28 mouse cellular contexts compared by ENCODE assay signal in the genomic region with DNA sequence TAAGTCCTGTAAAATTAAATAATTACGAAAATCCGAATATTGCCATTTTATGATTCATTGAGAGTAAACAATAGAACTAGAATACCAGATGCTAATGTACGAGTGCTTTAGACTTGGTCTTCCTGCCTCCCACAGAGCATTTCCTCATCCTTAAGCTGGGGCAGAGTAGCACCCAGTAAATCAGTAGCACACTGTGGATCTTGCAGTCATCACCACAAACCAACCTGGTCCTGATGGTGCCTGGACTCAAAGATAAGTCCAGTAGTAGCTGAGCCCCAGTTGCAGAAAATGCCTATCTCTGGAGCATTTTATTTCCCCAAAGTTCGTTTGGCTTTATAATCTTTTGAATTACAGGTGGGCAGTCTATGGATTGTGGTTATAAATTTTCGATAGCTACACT. TPM values are rescaled to one million over a fixed set of nuclear protein-coding genes. Genes with fewer than 3 reads are reported as not detected.
DNase-seq lines count a peak whose midpoint lies in the region; ATAC-seq and TF ChIP-seq lines count a peak whose summit lies in the region.
"Had no signal": no experiment of that assay in that cellular context is flagged by ENCODE, and none has a peak within 500 bp of the region (broad histone marks: within the 10 kb centered on the region; RNA-seq: fewer than 3 reads in every experiment).

No protein-coding gene starts in this region.

- TF ChIP-seq POLR2A in MEL (IDR thresholded peaks at IDR 0.05; ENCODE audit: control insufficient read depth in 1 of 2, insufficient read depth in 1 of 2, low read depth in 1 of 2, low read length in 2 of 2, poor library complexity in 1 of 2) = no peak

- TF ChIP-seq EP300 in MEL (IDR thresholded peaks at IDR 0.05; ENCODE audit: low read depth in 1 of 2, low read length in 2 of 2) = no peak

- H3K9me3 ChIP-seq in midbrain, embryonic 10.5 days (replicated peaks) = no peaks in the 10 kb centered on the region
- H3K9me3 ChIP-seq in midbrain, embryonic 16.5 days (replicated peaks; ENCODE audit: control insufficient read depth, low read length, poor library complexity, severe bottlenecking) = no peaks in the 10 kb centered on the region
- no peaks in the 10 kb centered on the region for H3K9me3 ChIP-seq in MEL (replicated peaks; ENCODE audit: insufficient read depth, low read length)
- H3K9me3 ChIP-seq: embryonic facial prominence, embryonic 10.5 days; embryonic facial prominence, embryonic 13.5 days; forebrain, embryonic 12.5 days; forebrain, embryonic 15.5 days; G1E; heart, embryonic 10.5 days; hindbrain, embryonic 12.5 days; hindbrain, embryonic 15.5 days had no signal

- no peak for ATAC-seq in midbrain, embryonic 16.5 days
- 0 out of 2 replicates have a peak, but pooled peaks have one; percentile 37 for ATAC-seq in megakaryocyte-erythroid progenitor cell, adult 5-6 weeks (replicated peaks; ENCODE audit: low FRiP score, low TSS enrichment, poor library complexity, severe bottlenecking)
- ATAC-seq: activated CD4-positive, CD25-positive, alpha-beta regulatory T cell, adult 4 months; forebrain, embryonic 15.5 days had no signal

- no peak overlapping the region for H3K27ac ChIP-seq in midbrain, embryonic 10.5 days (replicated peaks)
- no peak overlapping the region for H3K27ac ChIP-seq in midbrain, embryonic 16.5 days (ENCODE audit: low read length)
- no peak overlapping the region for H3K27ac ChIP-seq in MEL (ENCODE audit: control insufficient read depth, low read depth, low read length)
- H3K27ac ChIP-seq: embryonic facial prominence, embryonic 10.5 days; embryonic facial prominence, embryonic 13.5 days; forebrain, embryonic 12.5 days; forebrain, embryonic 15.5 days; heart, adult 2 months; heart, embryonic 10.5 days; hindbrain, embryonic 12.5 days; hindbrain, embryonic 15.5 days had no signal

- TF ChIP-seq RAD21 in MEL (IDR thresholded peaks at IDR 0.05; ENCODE audit: low read depth, low read length) = no peak

- no peak for DNase-seq in midbrain, embryonic 10.5 days (ENCODE audit: low spot score)
- peak; percentile 7 for DNase-seq in MEL (ENCODE audit: low read depth, low spot score)
- DNase-seq in ovary, postnatal 36 days (ENCODE audit: low spot score) = no peak
- no peak for DNase-seq in spleen, postnatal 10 days (ENCODE audit: low spot score in 2 of 2)
- DNase-seq: adrenal gland, adult 8-10 months; adrenal gland, postnatal 25 days; B cell, adult 2 months; cerebellum, adult 11-12 months; cerebellum, adult 8-10 months; cerebellum, postnatal 10 days; cerebellum, postnatal 36 days; embryo, embryonic 11 days; gastrocnemius, postnatal 25 days; heart, adult 2 months had no signal

- peaks cover 66% of the 10 kb centered on the region for H3K27me3 ChIP-seq in midbrain, embryonic 10.5 days (ENCODE audit: low read depth, poor library complexity, severe bottlenecking)
- H3K27me3 ChIP-seq in midbrain, embryonic 16.5 days (ENCODE audit: control insufficient read depth, insufficient read depth, low read depth, low read length) = no peaks in the 10 kb centered on the region; the same call in 1 of the 2 replicates
- peaks cover 3 to 5% of the 10 kb centered on the region in 2 experiments for H3K27me3 ChIP-seq in MEL (ENCODE audit: control insufficient read depth in 1 of 2, insufficient read depth in 2 of 2, low read length in 2 of 2)
- H3K27me3 ChIP-seq: CH12.LX; embryonic facial prominence, embryonic 13.5 days; forebrain, embryonic 15.5 days; hindbrain, embryonic 12.5 days; hindbrain, embryonic 15.5 days had no signal

- no peak overlapping the region for H3K9ac ChIP-seq in midbrain, embryonic 16.5 days (ENCODE audit: low read depth, low read length)
- H3K9ac ChIP-seq in MEL (ENCODE audit: control insufficient read depth, low read depth, low read length, poor library complexity, severe bottlenecking) = no peak overlapping the region
- H3K9ac ChIP-seq: embryonic facial prominence, embryonic 13.5 days; forebrain, embryonic 12.5 days; forebrain, embryonic 15.5 days; hindbrain, embryonic 12.5 days; hindbrain, embryonic 15.5 days had no signal

- TF ChIP-seq CTCF in MEL (IDR thresholded peaks at IDR 0.05 in 2 of 3, conservative IDR thresholded peaks at IDR 0.05 in 1 of 3; ENCODE audit: control insufficient read depth in 1 of 3, insufficient read depth in 1 of 3, low read depth in 2 of 3, low read length in 3 of 3, poor library complexity in 1 of 3, severe bottlenecking in 1 of 3) = no peak

- H3K79me2 ChIP-seq in MEL (ENCODE audit: control insufficient read depth, insufficient read depth, low read length, poor library complexity) = no peaks in the 10 kb centered on the region

- H3K36me3 ChIP-seq in midbrain, embryonic 10.5 days = peaks cover 35% of the 10 kb centered on the region
- no peaks in the 10 kb centered on the region for H3K36me3 ChIP-seq in midbrain, embryonic 16.5 days (ENCODE audit: control insufficient read depth, insufficient read depth, low read length)
- H3K36me3 ChIP-seq in MEL (ENCODE audit: control insufficient read depth in 1 of 2, insufficient read depth in 2 of 2, low read length in 2 of 2) = no peaks in the 10 kb centered on the region
- H3K36me3 ChIP-seq: embryonic facial prominence, embryonic 10.5 days; embryonic facial prominence, embryonic 13.5 days; forebrain, embryonic 12.5 days; forebrain, embryonic 15.5 days; G1E; heart, embryonic 10.5 days; hindbrain, embryonic 12.5 days; hindbrain, embryonic 15.5 days had no signal

- no peak overlapping the region for H3K4me2 ChIP-seq in midbrain, embryonic 16.5 days (ENCODE audit: low read length)
- H3K4me2 ChIP-seq: embryonic facial prominence, embryonic 13.5 days; forebrain, embryonic 12.5 days; forebrain, embryonic 15.5 days; hindbrain, embryonic 12.5 days; hindbrain, embryonic 15.5 days had no signal

- 0 out of 2 replicates have a peak overlapping the region, but pooled peaks have one; percentile 2 for H3K4me3 ChIP-seq in midbrain, embryonic 10.5 days
- H3K4me3 ChIP-seq in midbrain, embryonic 16.5 days (ENCODE audit: low read depth, low read length) = no peak overlapping the region
- no peak overlapping the region for H3K4me3 ChIP-seq in MEL (ENCODE audit: control insufficient read depth in 1 of 2, insufficient read depth in 1 of 2, low read depth in 2 of 2, low read length in 2 of 2)
- H3K4me3 ChIP-seq: embryonic facial prominence, embryonic 10.5 days; embryonic facial prominence, embryonic 13.5 days; erythroblast, embryonic 14.5 days; forebrain, embryonic 12.5 days; forebrain, embryonic 15.5 days; heart, adult 2 months; heart, embryonic 10.5 days; hindbrain, embryonic 12.5 days; hindbrain, embryonic 15.5 days had no signal

- peaks cover 94% of the 10 kb centered on the region for H3K4me1 ChIP-seq in midbrain, embryonic 10.5 days
- peaks cover 7% of the 10 kb centered on the region for H3K4me1 ChIP-seq in midbrain, embryonic 16.5 days (ENCODE audit: control insufficient read depth, insufficient read depth, low read length)
- H3K4me1 ChIP-seq in MEL (ENCODE audit: control insufficient read depth in 1 of 2, insufficient read depth in 2 of 2, low read length in 2 of 2) = no peaks in the 10 kb centered on the region
- H3K4me1 ChIP-seq: forebrain, embryonic 15.5 days; hindbrain, embryonic 12.5 days; hindbrain, embryonic 15.5 days had no signal

- 65% methylated on average over 5 of the region's 5 CpGs for WGBS in midbrain, embryonic 10.5 days
- 65% methylated on average over 5 of the region's 5 CpGs for WGBS in midbrain, embryonic 16.5 days

TF ChIP-seq in MEL, 35 proteins besides CTCF, POLR2A, EP300 and RAD21:
- TF ChIP-seq ZC3H11A (IDR thresholded peaks at IDR 0.05; ENCODE audit: low read depth, low read length) = no peak
- no peak for TF ChIP-seq MAFK (IDR thresholded peaks at IDR 0.05; ENCODE audit: borderline replicate concordance, low read depth, low read length)
- TF ChIP-seq POLR2AphosphoS5 (IDR thresholded peaks at IDR 0.05; ENCODE audit: borderline replicate concordance, low read depth, low read length) = no peak
- TF ChIP-seq KAT2A (conservative IDR thresholded peaks at IDR 0.05; ENCODE audit: low read depth, low read length) = no peak
- TF ChIP-seq SMC3 (IDR thresholded peaks at IDR 0.05; ENCODE audit: low read depth, low read length) = no peak
- TF ChIP-seq GATA1 (IDR thresholded peaks at IDR 0.05; ENCODE audit: low read depth, low read length) = no peak
- TF ChIP-seq TAL1 (IDR thresholded peaks at IDR 0.05; ENCODE audit: low read length) = no peak
- no peak for TF ChIP-seq GABPA (IDR thresholded peaks at IDR 0.05; ENCODE audit: low read depth, low read length)

RNA-seq across cellular contexts. Expression of gene Tal2, which starts 7.3 kb away (rescaled TPM):
- 22.1 and 33.5 TPM in 2 replicates for polyA plus RNA-seq in midbrain, embryonic 10.5 days (2016; fragmentation: Nextera tagmentation; extraction: Ambion mirVana)
- 2.0 and 2.3 TPM in 2 replicates for polyA plus RNA-seq in midbrain, embryonic 16.5 days (2015; fragmentation: Nextera tagmentation; extraction: Ambion mirVana)
- total RNA-seq in MEL (2012; rRNA removed) = not detected in 2 replicates
- polyA plus RNA-seq in MEL (2012; ENCODE audit: insufficient read depth in 1 of 2, insufficient read length in 2 of 2, low read depth in 1 of 2, low replicate concordance in 2 of 2, missing spikeins in 1 of 2) = under 1 TPM in 1 of 2 experiments, not detected in 1; 0.03 TPM
- not detected in 2 replicates for total RNA-seq in megakaryocyte-erythroid progenitor cell, adult 5-6 weeks (2014; fragmentation: Nextera tagmentation)
- 0.09 and 0.50 TPM in 2 replicates for total RNA-seq in megakaryocyte-erythroid progenitor cell, adult 5-6 weeks (2017)
- total RNA-seq: adrenal gland, postnatal 25 days; CH12.LX had no signal
- polyA plus RNA-seq: activated CD4-positive, CD25-positive, alpha-beta regulatory T cell, adult 4 months; erythroblast, embryonic 14.5 days; G1E; heart, postnatal 0 days had no signal

RNA-seq across cellular contexts. Expression of gene Tmem38b, which starts 39.0 kb away (rescaled TPM):
- polyA plus RNA-seq in midbrain, embryonic 10.5 days (2016; fragmentation: Nextera tagmentation; extraction: Ambion mirVana) = 9.7 and 9.8 TPM in 2 replicates
- 7.7 and 8.3 TPM in 2 replicates for polyA plus RNA-seq in midbrain, embryonic 16.5 days (2015; fragmentation: Nextera tagmentation; extraction: Ambion mirVana)
- total RNA-seq in MEL (2012; rRNA removed) = 3.1 and 3.9 TPM in 2 replicates
- polyA plus RNA-seq in MEL (2012; ENCODE audit: insufficient read depth in 1 of 2, insufficient read length in 2 of 2, low read depth in 1 of 2, low replicate concordance in 2 of 2, missing spikeins in 1 of 2) = 1 to 10 TPM in 1 of 2 experiments, not detected in 1; 5.9 TPM
- total RNA-seq in megakaryocyte-erythroid progenitor cell, adult 5-6 weeks (2014; fragmentation: Nextera tagmentation) = 2.3 and 3.4 TPM in 2 replicates
- total RNA-seq in megakaryocyte-erythroid progenitor cell, adult 5-6 weeks (2017) = 2.1 and 2.3 TPM in 2 replicates
